Mouse (Mus musculus): ENCODE measurements around the gene Clec18a. TPM values are rescaled to one million over a fixed set of nuclear protein-coding genes. Genes with fewer than 3 reads are reported as not detected.
"Not testable (repeated sequence)": the region's sequence is repeated elsewhere in the genome, so short reads cannot be mapped to it uniquely, and the experiment has no call there.

Clec18a gene
- 0.04 and 0.06 TPM in 2 replicates for polyA plus RNA-seq (2012; rRNA removed)
- polyA plus RNA-seq (2014; fragmentation: Nextera tagmentation; extraction: Ambion mirVana), result not detected in 2 replicates

GRCm38 (mm10) chr8:111092326-111092725 lies at the start of gene Clec18a:
Clec18a (minus strand) TSS chr8:111092426.
- H3K9me3 ChIP-seq (ENCODE audit: control insufficient read depth, low read length); DNase-seq (ENCODE audit: low spot score); H3K36me3 ChIP-seq (ENCODE audit: control insufficient read depth, insufficient read depth, low read length); H3K27me3 ChIP-seq (ENCODE audit: control insufficient read depth, insufficient read depth, low read length); ATAC-seq (ENCODE audit: low FRiP score, low read depth); H3K4me1 ChIP-seq (ENCODE audit: control insufficient read depth, insufficient read depth, low read length); H3K4me3 ChIP-seq (replicated peaks; ENCODE audit: low read length); H3K4me2 ChIP-seq (replicated peaks; ENCODE audit: low read depth, low read length, severe bottlenecking); H3K9ac ChIP-seq (ENCODE audit: low read depth, low read length, severe bottlenecking); H3K27ac ChIP-seq (replicated peaks; ENCODE audit: low read depth, low read length): not testable (repeated sequence)
- 80% methylated on average over 4 of the region's 6 CpGs for WGBS

- DNase-seq (ENCODE audit: low spot score) (no peak), ATAC-seq (ENCODE audit: low FRiP score, low read depth) (no peak)
- no peaks in the 10 kb centered on the region for H3K4me1 ChIP-seq (ENCODE audit: control insufficient read depth, insufficient read depth, low read length)
- no peak overlapping the region for H3K27ac ChIP-seq (replicated peaks; ENCODE audit: low read depth, low read length)
- peaks cover 79% of the 10 kb centered on the region for H3K36me3 ChIP-seq (ENCODE audit: control insufficient read depth, insufficient read depth, low read length)
- H3K9me3 ChIP-seq (ENCODE audit: control insufficient read depth, low read length), result no peaks in the 10 kb centered on the region
- H3K4me2 ChIP-seq (replicated peaks; ENCODE audit: low read depth, low read length, severe bottlenecking), result no peak overlapping the region
- no peaks in the 10 kb centered on the region for H3K27me3 ChIP-seq (ENCODE audit: control insufficient read depth, insufficient read depth, low read length)
- WGBS, result 86% methylated on average over 2 of the region's 2 CpGs
- no peak overlapping the region for H3K9ac ChIP-seq (ENCODE audit: low read depth, low read length, severe bottlenecking)
- no peak overlapping the region for H3K4me3 ChIP-seq (replicated peaks; ENCODE audit: low read length)
- no peak for TF ChIP-seq POLR2A (IDR thresholded peaks at IDR 0.05; ENCODE audit: borderline replicate concordance, extremely low read depth, insufficient read depth, insufficient read length)
Observed at GRCm38 (mm10) chr8:111130756-111131155, 38.5 kb upstream of the Clec18a start.

GRCm38 (mm10) chr8:111119481-111119880 lies 27.3 kb upstream of the Clec18a start:
- peaks cover 73% of the 10 kb centered on the region for H3K36me3 ChIP-seq (ENCODE audit: control insufficient read depth, insufficient read depth, low read length)
- ATAC-seq (ENCODE audit: low FRiP score, low read depth), result no peak
- TF ChIP-seq POLR2A (IDR thresholded peaks at IDR 0.05; ENCODE audit: borderline replicate concordance, extremely low read depth, insufficient read depth, insufficient read length), result no peak
- H3K27ac ChIP-seq (replicated peaks; ENCODE audit: low read depth, low read length), result no peak overlapping the region
- H3K9ac ChIP-seq (ENCODE audit: low read depth, low read length, severe bottlenecking), result no peak overlapping the region
- no peak overlapping the region for H3K4me2 ChIP-seq (replicated peaks; ENCODE audit: low read depth, low read length, severe bottlenecking)
- no peak for DNase-seq (ENCODE audit: low spot score)
- no peak overlapping the region for H3K4me3 ChIP-seq (replicated peaks; ENCODE audit: low read length)
- H3K9me3 ChIP-seq (ENCODE audit: control insufficient read depth, low read length), result no peaks in the 10 kb centered on the region
- H3K4me1 ChIP-seq (ENCODE audit: control insufficient read depth, insufficient read depth, low read length), result no peaks in the 10 kb centered on the region
- H3K27me3 ChIP-seq (ENCODE audit: control insufficient read depth, insufficient read depth, low read length), result no peaks in the 10 kb centered on the region
- WGBS, result 95% methylated on average over 3 of the region's 3 CpGs

- Histone ChIP-seq H3K4me3 (replicated peaks; ENCODE audit: low read length) (no peak overlapping the region), H3K4me1 (ENCODE audit: control insufficient read depth, insufficient read depth, low read length) (no peaks in the 10 kb centered on the region), H3K9ac (ENCODE audit: low read depth, low read length, severe bottlenecking) (no peak overlapping the region), H3K36me3 (ENCODE audit: control insufficient read depth, insufficient read depth, low read length) (peaks cover 55% of the 10 kb centered on the region), H3K27me3 (ENCODE audit: control insufficient read depth, insufficient read depth, low read length) (no peaks in the 10 kb centered on the region), H3K4me2 (replicated peaks; ENCODE audit: low read depth, low read length, severe bottlenecking) (no peak overlapping the region), H3K9me3 (ENCODE audit: control insufficient read depth, low read length) (no peaks in the 10 kb centered on the region), H3K27ac (replicated peaks; ENCODE audit: low read depth, low read length) (no peak overlapping the region)
- 94% methylated on average over 5 of the region's 5 CpGs for WGBS
- no peak for TF ChIP-seq POLR2A (IDR thresholded peaks at IDR 0.05; ENCODE audit: borderline replicate concordance, extremely low read depth, insufficient read depth, insufficient read length)
- ATAC-seq (ENCODE audit: low FRiP score, low read depth) (no peak), DNase-seq (ENCODE audit: low spot score) (no peak)
Observed at GRCm38 (mm10) chr8:111114891-111115290, 22.7 kb upstream of the Clec18a start.

GRCm38 (mm10) chr8:111094719-111095302 lies 2.6 kb upstream of the Clec18a start:
- 4% methylated on average over 10 of the region's 69 CpGs for WGBS

More at GRCm38 (mm10) chr8:111094719-111095302, 2.6 kb upstream of the Clec18a start:
- not testable (repeated sequence) for H3K9me3 ChIP-seq (ENCODE audit: control insufficient read depth, low read length); H3K4me1 ChIP-seq (ENCODE audit: control insufficient read depth, insufficient read depth, low read length); H3K36me3 ChIP-seq (ENCODE audit: control insufficient read depth, insufficient read depth, low read length); H3K27ac ChIP-seq (replicated peaks; ENCODE audit: low read depth, low read length); H3K27me3 ChIP-seq (ENCODE audit: control insufficient read depth, insufficient read depth, low read length); DNase-seq (ENCODE audit: low spot score)
- peak overlapping the region; percentile 55 for H3K4me3 ChIP-seq (replicated peaks; ENCODE audit: low read length)
- peak; percentile 48; the same call in 1 of the 2 replicates for ATAC-seq (ENCODE audit: low FRiP score, low read depth)
- peak overlapping the region; percentile 66 for H3K9ac ChIP-seq (ENCODE audit: low read depth, low read length, severe bottlenecking)
- H3K4me2 ChIP-seq (replicated peaks; ENCODE audit: low read depth, low read length, severe bottlenecking), result peak overlapping the region; percentile 73

Measured in limb, embryonic 14.5 days (tissue).